Mouse (Mus musculus): ENCODE data around the gene Tmem72. TPM values are rescaled to one million over a fixed set of nuclear protein-coding genes. Genes with fewer than 3 reads are reported as not detected.

Gene Tmem72
- under 1 TPM; 0.11 to 0.20 TPM for total RNA-seq (2023)

DNA sequence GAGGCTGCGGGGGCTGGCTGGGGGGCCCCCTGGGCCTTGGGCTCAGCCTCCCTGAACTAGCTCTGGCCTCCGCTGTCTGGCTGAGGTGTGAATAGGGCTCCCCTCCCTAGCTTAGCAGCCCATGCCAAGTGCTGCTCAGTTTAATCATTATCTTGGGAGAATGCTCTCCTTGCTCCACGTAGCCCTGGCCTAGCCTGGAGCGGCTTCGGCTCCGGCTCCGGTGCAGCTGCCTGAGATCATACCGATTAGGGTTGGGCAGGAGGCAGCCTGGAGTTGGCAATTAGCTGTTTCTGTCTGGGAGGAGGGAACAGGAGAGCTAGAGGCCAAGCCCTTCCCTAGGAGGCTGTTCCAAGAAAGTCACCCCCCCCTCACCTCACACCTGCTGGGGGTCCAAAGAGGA is at the start of gene Tmem72:
Gene Tmem72 (minus strand): TSS at position 248 of the 400 bp plus-strand sequence.

DNA sequence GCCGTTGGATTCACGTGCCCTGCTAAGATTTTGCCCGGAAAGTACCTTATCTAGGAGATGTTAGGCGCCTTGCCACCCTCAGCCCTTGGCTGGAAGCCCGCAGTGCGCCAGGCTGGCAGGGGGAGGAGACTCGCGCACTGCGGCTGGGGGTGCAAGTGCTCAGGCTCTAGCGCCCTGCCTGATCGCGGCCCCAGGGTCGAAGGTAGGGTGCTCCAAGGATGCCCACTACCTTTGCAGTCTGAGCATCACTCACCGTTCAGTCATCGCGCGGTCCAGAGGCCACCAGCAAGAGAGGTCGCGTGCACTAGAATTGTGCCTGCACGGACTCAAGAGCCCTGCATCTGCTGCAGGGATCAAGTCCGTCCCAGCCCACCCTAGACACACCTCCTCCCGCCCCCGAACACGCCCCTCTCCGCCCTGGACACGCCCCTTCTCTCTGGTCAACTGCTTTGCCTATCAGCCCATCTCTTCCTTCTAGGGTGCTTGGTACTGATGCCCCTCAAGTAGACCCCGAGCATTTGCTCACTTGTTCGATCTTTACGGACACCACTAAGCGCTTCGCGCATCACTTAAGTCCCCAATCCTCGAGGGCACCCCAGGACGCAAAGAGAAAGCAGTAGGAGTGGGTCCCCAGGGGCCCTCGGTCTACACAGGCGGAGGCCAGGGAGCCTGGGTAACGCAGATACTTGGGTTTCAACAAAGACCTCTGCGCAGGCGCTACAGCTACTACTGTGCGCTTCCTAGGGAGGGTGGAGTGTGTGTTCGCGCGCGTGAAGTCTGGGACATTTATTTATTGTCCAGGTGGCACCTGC is 43.0 kb downstream of the Tmem72 start, which contains the start of gene Rassf4:
Gene Rassf4 (minus strand): TSS at position 482 of the 812 bp plus-strand sequence.

DNA sequence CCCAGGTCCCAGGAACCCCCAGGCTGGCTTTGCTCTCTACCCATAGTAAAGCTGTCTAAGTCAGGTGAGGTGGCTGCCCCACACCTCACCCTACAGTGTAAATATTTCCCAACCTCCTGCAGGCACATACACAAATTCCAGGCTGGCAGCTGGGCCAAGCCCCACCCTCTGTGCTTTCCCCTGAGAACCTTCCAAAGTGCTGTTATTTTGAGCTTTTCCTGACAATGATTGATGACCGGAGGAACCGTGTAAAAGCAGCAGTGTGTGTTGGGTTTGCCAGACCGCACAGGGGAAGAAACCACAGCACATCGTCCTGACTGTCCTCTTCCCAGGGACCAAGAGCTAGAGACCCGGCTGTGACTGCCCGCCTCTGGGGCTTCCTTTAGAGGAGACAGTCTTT is 66.3 kb downstream of the Tmem72 start, which contains the start of gene Depp1:
Gene Depp1 (plus strand): TSS at position 204 of the 400 bp plus-strand sequence.

Other genes with a start within 250 kb of the Tmem72 start
- gene Olfr211, start 227.8 kb downstream of the Tmem72 start, total RNA-seq (2023), result not detected
- gene Olfr212, start 210.4 kb downstream of the Tmem72 start, total RNA-seq (2023), result under 1 TPM in 1 of 2 experiments, not detected in 1; 0.18 TPM
- not detected for gene Olfr213, start 178.5 kb downstream of the Tmem72 start, total RNA-seq (2023)
- gene Gm5580, start 165.8 kb downstream of the Tmem72 start, total RNA-seq (2023), result 1 to 10 TPM; 1.6 to 2.1 TPM
- not detected for gene Olfr214, start 162.7 kb downstream of the Tmem72 start, total RNA-seq (2023)
- gene Olfr215, start 132.7 kb downstream of the Tmem72 start, total RNA-seq (2023), result not detected
- 10 to 100 TPM; 13.6 to 14.9 TPM for gene Zfp422, start 87.9 kb downstream of the Tmem72 start, total RNA-seq (2023)
- gene Depp1, start 66.3 kb downstream of the Tmem72 start, total RNA-seq (2023), result under 1 TPM; 0.44 to 0.57 TPM
- gene Rassf4, start 43.0 kb downstream of the Tmem72 start, total RNA-seq (2023), result 100 to 1,000 TPM in 1 of 2 experiments, 10 to 100 TPM in 1; 89.9 to 139 TPM